Mouse (Mus musculus) cerebellum, postnatal 4 days (tissue): ENCODE data around the gene Kcnd2.
"Not testable (repeated sequence)": the region's sequence is repeated elsewhere in the genome, so short reads cannot be mapped to it uniquely, and the experiment has no call there.

ENCODE experiments used
- DNase-seq, 2 experiments: peaks; one replicate each; pipeline ENCODE4 v3.0.0; 2022; ENCODE audit warnings: low spot score in 2 of 2, mixed read lengths in 1 of 2

Kcnd2 gene

GRCm38 (mm10) chr6:21215491-21216191 lies at the start of gene Kcnd2:
Kcnd2 (plus strand) TSS chr6:21215503.
- DNase-seq: peak in 1 of 2 experiments; percentile 39

DNA sequence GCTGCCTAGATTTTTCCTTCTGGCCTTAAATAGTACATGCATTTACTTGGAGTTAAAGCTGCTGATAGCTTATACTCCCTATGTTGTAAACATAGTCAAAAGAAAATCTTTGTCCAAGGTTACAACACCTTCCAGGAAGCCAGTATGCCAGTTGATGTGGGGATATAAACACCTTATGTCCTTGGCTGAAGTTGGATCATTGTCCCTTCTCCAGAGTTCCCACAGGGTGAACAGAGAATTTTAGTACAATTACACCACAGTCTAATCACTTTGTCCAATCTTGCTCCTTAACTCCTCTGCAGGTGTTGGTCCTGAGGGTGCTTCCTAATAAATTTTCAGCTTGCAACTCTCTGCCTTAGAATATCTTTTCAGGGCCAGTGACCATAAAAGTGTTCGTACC lies 48.7 kb upstream of the Kcnd2 start:
- DNase-seq: no peak

DNA sequence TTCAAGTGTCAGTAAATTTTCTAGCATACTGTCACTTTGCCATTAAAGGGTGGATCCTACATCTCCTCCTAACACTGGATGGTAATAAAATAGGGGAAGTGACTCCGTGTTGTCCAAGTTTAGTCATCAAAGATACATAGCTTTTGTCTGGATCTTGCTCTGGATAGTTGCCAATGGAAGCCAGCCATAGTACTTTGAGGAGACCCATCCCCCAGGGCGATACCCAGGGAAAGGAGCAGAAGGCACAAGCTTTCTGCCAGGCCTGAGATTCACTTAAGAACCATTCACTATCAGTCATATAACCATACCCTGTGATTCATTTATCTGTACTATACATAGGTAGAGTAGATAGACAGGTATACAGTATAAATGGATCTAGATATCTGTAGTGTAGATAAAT lies 20.0 kb upstream of the Kcnd2 start:
- peak in 1 of 2 experiments; percentile 13 for DNase-seq

- peak; percentile 47 to 81 for DNase-seq
These were observed 1.2 kb upstream of the Kcnd2 start for GRCm38 (mm10) chr6:21213865-21214672.

DNA sequence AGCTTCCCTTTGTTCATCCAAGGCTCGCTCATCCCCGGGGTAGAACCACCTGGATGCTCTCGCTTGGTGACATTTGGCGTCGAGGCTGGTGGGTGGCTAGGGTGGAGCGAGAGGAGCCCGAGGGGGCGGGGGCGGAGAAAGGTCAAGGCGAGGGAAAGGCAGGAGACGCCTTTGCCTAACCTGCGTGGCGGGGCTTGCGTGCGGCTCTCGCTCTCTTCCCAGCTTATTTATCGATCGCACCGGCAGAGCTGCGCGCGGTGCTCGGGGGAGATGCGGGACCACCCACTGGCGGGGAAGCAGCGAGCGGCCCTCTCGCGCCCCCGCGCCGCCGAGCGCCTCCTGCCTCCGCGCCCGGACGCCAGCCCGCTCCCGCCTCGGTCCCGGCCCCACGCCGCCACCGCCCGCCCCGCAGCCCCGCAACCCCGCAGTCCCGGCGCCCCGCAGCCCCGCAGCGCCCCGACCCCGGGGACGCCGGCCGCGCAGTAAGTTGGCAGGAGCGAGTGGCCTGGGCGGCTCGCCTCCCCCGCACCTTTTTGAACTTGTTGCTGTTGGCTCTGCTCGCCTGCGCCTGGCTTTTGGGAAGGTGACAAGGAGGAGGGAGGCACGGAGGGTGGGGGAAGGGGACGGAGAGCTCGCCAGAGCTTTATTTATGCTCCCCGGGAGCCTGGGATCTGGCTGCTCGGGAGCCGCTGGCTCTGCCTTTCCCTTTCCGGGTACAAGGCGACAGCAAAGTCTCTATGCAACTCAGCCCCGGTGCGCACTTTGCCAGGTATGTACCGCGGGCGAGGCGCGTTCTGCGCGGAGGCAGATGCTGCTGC lies 421 bp upstream of the Kcnd2 start:
- peak; percentile 27 to 59 for DNase-seq

DNA sequence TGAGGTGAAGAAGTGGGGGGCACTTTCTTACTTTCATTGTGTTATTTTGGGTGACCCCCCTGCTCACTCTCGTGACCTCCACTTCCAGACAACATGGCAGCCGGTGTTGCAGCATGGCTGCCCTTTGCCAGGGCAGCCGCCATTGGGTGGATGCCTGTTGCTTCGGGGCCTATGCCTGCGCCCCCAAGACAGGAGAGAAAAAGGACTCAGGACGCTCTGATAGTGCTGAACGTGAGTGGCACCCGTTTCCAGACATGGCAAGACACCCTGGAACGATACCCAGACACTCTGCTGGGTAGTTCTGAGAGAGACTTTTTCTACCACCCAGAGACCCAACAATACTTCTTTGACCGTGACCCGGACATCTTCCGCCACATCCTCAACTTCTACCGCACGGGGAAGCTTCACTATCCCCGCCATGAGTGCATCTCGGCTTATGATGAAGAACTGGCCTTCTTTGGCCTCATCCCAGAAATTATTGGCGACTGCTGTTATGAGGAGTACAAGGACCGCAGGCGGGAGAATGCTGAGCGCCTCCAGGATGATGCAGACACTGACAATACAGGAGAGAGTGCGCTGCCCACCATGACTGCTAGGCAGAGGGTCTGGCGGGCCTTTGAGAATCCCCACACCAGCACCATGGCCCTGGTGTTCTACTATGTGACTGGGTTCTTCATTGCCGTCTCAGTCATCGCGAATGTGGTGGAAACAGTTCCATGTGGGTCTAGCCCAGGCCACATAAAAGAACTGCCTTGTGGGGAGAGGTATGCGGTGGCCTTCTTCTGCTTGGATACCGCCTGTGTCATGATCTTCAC lies 1.1 kb downstream of the Kcnd2 start:
- no peak for DNase-seq

- DNase-seq: no peak
These were observed 1.9 kb downstream of the Kcnd2 start for GRCm38 (mm10) chr6:21217156-21217555.

- DNase-seq: no peak
These were observed 10.8 kb downstream of the Kcnd2 start for GRCm38 (mm10) chr6:21226124-21226523.

DNA sequence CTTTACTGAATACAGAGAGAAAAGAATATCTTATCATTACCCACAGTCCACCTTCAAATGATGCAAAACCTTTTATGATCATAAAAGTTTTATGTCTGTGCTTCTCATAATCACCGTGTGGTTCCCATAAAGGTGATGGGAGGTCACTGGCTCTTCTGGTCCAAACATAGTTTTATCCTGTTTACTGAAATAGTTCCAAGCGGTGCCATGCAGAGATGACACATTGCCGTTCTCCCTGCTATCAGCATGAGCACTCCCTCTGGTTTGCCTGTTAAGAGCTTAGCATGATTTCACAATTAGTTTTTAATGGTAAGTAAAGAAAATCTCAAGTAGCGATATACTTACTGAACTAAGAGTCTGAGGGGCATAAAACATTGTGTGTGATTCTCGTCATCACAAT lies 43.7 kb downstream of the Kcnd2 start:
- DNase-seq: no peak

DNA sequence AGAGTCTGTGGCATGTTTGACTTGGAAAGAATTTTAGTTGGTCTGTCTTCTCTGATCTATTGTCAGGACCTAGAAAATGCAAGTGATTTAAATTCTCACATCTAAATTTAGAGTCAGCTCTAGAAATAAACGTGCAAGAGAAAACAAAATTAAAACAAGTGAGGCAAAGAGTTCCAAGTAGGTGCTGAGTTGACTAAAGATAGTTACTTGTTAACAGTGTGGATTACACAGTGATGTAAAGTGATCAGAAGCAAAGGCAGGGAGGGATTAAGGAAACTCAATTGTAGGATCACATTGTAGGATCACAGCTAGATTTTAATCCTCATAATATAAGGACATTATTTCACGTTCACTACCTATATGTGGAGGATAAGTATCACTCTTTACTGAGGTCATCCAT lies 52.6 kb downstream of the Kcnd2 start:
- DNase-seq: no peak

- no peak for DNase-seq
These were observed 62.1 kb downstream of the Kcnd2 start for GRCm38 (mm10) chr6:21277343-21277933.

DNA sequence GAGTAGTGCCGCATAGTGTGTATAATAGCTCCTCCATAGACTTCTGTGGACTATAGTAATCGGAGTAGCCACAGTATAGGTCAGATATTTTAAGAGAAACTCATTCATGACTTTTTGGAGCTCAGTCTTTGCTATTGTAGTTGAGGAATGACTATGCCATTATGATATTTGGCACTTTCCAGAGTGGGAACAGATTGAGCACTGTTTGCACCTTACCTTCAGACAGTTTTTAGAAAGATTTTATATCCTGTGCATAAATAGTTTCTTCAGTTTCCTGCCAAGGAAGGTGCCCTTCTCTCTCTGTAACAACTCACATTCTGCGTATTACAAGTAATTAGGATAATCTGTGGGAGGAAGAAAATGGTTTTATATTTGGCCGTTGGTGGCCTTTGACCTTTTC lies 89.6 kb downstream of the Kcnd2 start:
- no peak for DNase-seq

DNA sequence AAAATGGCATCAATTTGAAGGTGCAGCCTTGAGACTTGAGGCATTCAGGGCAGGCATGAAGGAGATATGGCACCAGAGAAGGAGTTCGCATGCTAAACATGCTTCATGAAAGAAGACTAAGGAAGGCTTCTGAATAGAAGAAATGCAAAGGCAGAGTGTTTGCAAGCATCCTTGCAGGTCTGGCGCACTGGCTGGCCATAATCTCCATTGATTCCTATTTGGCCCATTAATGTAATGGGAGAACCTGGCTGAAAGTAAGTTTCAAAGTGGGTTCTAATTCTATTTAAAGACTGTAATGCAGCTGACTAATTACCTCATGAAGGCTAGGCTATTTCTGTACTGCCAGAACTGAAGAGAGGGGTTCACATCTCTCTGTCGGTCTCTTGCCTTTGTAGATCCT lies 94.9 kb downstream of the Kcnd2 start:
- DNase-seq: no peak

DNA sequence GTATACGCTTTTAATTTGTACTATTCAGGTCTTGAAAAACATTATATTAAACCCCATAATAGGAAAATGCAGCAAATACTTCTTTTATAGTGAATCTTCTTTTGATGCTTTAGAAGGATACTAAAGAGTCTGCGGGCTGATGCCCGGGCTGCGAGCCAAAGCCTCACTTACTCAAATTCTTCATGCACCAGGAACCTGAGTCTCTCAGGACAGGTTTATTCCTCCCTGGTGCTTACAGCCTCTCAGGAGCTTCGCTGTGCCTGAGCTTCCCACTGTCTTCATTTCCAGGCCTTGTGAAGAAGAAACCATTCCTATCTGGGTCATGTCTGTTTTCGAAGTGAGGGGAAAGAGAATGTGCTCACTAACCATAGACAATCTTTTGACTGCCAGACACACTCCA lies 106.1 kb downstream of the Kcnd2 start:
- DNase-seq: no peak

- DNase-seq: no peak
These were observed 106.9 kb downstream of the Kcnd2 start for GRCm38 (mm10) chr6:21322211-21322610.

- DNase-seq: no peak
These were observed 109.9 kb downstream of the Kcnd2 start for GRCm38 (mm10) chr6:21325251-21325650.

DNA sequence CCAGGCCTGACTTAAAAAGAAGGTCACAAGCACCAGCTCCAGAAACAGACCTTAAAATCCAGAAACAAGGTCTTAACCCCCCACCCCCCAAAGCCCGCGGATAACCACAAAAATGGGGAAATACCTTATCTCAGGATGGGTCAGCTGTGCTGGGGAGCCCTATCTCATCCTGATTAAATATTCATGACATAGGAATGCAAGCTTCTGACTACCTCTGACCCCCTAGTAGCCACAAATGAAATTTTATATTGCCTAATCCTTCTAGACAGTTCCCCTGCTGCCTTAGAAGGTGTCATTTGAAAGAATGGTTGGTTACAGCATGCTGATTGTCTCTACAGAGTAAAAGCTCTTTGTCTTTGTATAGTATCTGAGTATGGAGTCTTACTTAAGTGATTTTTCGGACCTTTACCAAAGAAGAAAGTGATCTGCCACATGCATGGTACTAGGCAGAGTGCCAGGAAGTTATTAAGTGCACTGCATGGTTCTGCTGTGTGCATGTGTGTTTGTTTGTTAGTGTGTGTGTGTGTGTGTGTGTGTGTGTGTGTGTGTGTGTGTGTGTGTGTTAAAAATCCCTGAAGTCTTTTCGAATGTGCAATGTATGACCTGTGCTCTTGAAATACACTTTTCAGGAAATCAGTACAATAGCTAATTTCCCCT lies 111.9 kb downstream of the Kcnd2 start:
- DNase-seq: no peak

DNA sequence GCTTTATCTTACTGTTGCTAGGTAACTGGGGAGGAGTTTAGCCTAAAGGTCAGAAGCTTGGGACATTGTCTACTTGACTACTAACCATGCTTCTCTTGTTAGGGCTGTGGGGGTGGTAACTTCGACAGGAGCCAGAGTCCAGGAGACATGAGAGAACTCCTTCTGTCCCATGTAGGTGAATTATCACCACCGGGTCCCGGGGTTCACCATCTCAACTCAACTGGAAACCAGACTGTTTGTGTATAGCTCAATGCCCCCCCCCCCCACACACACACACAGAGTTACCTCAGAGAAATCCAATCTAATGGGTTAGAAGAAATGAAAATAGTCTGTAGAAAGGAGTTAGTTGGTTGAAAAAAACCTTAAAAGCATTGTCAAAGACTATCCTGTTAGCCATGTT lies 170.0 kb downstream of the Kcnd2 start:
- not testable (repeated sequence) for DNase-seq

DNA sequence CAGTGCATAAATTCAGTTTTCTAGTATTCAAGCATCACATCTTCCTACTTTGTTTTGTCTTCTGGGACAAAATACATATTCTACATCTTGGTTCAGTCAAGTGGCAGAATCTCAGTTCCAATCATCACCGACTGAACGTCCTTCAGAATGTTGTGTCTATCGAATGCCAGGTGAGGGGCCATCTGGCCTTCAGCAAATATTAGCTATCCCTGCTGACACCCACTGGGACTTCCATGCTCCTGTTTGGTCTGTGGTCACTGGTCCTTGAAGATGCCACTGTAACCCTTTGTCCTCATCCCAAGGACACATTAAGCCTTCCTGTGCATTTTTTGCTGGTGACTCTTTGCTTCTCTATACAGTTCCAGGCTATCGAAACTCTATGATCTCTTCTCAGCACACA lies 176.5 kb downstream of the Kcnd2 start:
- peak in 1 of 2 experiments; percentile 1 for DNase-seq

DNA sequence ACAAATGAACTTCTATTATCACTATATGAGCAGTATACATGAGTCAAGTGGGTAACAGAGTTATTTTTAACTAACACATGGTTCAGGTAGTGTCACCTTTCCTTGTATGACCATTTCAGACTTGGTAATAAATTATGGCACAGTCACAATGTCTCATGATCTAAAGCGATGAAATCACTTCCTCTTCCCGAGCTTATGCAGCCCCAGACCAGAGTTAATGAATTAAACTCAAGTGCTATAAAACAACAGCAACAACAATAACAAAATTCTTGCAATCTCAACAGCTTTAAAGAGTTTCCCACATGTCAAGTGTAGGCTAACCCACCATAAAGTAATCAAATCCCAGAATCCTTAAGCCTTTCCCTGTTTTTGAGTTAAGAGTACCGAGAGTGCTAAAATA lies 198.4 kb downstream of the Kcnd2 start:
- DNase-seq: no peak

DNA sequence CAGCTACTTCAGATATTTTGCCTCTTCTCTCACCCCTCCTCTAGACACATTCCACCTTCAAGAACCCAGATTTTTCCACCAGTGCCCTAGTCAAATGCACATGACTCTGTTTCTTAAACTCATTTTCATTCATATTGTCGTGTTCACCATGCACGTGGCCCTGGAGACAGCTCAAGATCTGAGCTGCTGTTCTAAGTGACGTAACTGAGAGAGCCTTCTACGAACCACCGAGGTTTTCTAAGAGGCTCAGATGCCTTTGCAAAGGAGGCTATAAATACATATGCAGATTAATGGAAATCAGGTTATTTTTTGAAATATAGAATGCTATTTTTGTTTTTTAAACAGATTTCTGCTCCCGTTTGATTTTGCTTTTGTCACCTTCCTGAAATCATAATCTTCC lies 202.9 kb downstream of the Kcnd2 start:
- DNase-seq: no peak
